10 mouse cellular contexts compared by ENCODE assay signal in the genomic region with DNA sequence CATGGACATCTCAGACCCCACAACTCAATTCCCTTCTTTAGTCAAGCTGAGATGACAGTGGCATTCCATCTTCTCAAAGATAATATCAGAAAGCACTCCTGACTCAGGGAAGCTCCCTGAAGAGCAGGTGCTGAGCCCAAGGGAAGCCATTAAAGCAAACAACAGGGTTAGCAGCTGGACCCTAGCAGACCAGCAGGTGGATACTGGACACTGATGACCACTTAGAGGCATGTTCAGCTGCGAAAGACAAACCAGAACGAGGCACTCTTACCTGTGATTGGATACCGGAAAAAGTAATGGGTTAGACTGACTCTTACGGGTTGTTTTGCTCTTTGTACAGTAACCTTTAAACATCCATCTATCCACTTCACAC. TPM values are rescaled to one million over a fixed set of nuclear protein-coding genes. Genes with fewer than 3 reads are reported as not detected.
DNase-seq lines count a peak whose midpoint lies in the region; ATAC-seq and TF ChIP-seq lines count a peak whose summit lies in the region.
"Had no signal": no experiment of that assay in that cellular context is flagged by ENCODE, and none has a peak within 500 bp of the region (broad histone marks: within the 10 kb centered on the region; RNA-seq: fewer than 3 reads in every experiment).

No protein-coding gene starts in this region.

- no peak overlapping the region for H3K4me3 ChIP-seq in liver, embryonic 13.5 days (replicated peaks)
- H3K4me3 ChIP-seq in hindbrain, embryonic 13.5 days: peak overlapping the region; percentile 46
- H3K4me3 ChIP-seq in neural tube, embryonic 13.5 days: peak overlapping the region; percentile 48
- H3K4me3 ChIP-seq in gastrocnemius, adult 2 months: no peak overlapping the region

- 0 out of 2 replicates have a peak overlapping the region, but pooled peaks have one; percentile 62 for H3K4me2 ChIP-seq in liver, embryonic 13.5 days
- H3K4me2 ChIP-seq in hindbrain, embryonic 13.5 days: peak overlapping the region; percentile 89
- H3K4me2 ChIP-seq in neural tube, embryonic 13.5 days: peak overlapping the region; percentile 85

- WGBS in liver, embryonic 13.5 days (ENCODE audit: insufficient replicate concordance): 53% methylated on average over 4 of the region's 4 CpGs
- WGBS in hindbrain, embryonic 13.5 days: 75% methylated on average over 4 of the region's 4 CpGs
- 77% methylated on average over 4 of the region's 4 CpGs for WGBS in neural tube, embryonic 13.5 days

- 0 out of 2 replicates have a peak, but pooled peaks cover 4% of the 10 kb centered on the region for H3K9me3 ChIP-seq in liver, embryonic 13.5 days (replicated peaks)
- no peaks in the 10 kb centered on the region for H3K9me3 ChIP-seq in hindbrain, embryonic 13.5 days
- no peaks in the 10 kb centered on the region for H3K9me3 ChIP-seq in neural tube, embryonic 13.5 days

- peak; percentile 2 for DNase-seq in embryo, embryonic 10.5 days (ENCODE audit: low spot score)
- no peak for DNase-seq in embryo, embryonic 11 days
- no peak for DNase-seq in liver, embryonic 13.5 days
- no peak for DNase-seq in liver
- DNase-seq in gastrocnemius, adult 2 months: no peak
- DNase-seq in gastrocnemius, postnatal 25 days: no peak
- DNase-seq: kidney, adult 9 months had no signal

- no peak for TF ChIP-seq CTCF in gastrocnemius, adult 2 months (IDR thresholded peaks at IDR 0.05)

- H3K27me3 ChIP-seq in liver, embryonic 13.5 days: peaks cover 15% of the 10 kb centered on the region
- H3K27me3 ChIP-seq in hindbrain, embryonic 13.5 days: peaks cover 8% of the 10 kb centered on the region
- peaks cover 12% of the 10 kb centered on the region for H3K27me3 ChIP-seq in neural tube, embryonic 13.5 days

- no peak overlapping the region for H3K27ac ChIP-seq in liver, embryonic 13.5 days
- no peak overlapping the region for H3K27ac ChIP-seq in hindbrain, embryonic 13.5 days
- no peak overlapping the region for H3K27ac ChIP-seq in neural tube, embryonic 13.5 days (replicated peaks)
- no peak overlapping the region for H3K27ac ChIP-seq in gastrocnemius, adult 2 months
- H3K27ac ChIP-seq: liver, embryonic 14.5 days had no signal

- H3K36me3 ChIP-seq in liver, embryonic 13.5 days: no peaks in the 10 kb centered on the region
- H3K36me3 ChIP-seq in hindbrain, embryonic 13.5 days: no peaks in the 10 kb centered on the region
- no peaks in the 10 kb centered on the region for H3K36me3 ChIP-seq in neural tube, embryonic 13.5 days

- intact Hi-C loops in gastrocnemius, adult 2 months (cut with DNase I): no loop called here

- ATAC-seq in liver, embryonic 13.5 days (ENCODE audit: low read depth): no peak
- ATAC-seq in hindbrain, embryonic 13.5 days (ENCODE audit: low FRiP score): no peak
- ATAC-seq in neural tube, embryonic 13.5 days (ENCODE audit: low read depth): no peak

- no peak overlapping the region for H3K9ac ChIP-seq in liver, embryonic 13.5 days
- H3K9ac ChIP-seq in hindbrain, embryonic 13.5 days: 0 out of 2 replicates have a peak overlapping the region, but pooled peaks have one; percentile 58
- peak overlapping the region; percentile 64; the same call in 1 of the 2 replicates for H3K9ac ChIP-seq in neural tube, embryonic 13.5 days
- H3K9ac ChIP-seq: liver, embryonic 14.5 days had no signal

- H3K4me1 ChIP-seq in liver, embryonic 13.5 days (replicated peaks): no peaks in the 10 kb centered on the region; the same call in 1 of the 2 replicates
- peaks cover 13% of the 10 kb centered on the region for H3K4me1 ChIP-seq in hindbrain, embryonic 13.5 days (replicated peaks)
- H3K4me1 ChIP-seq in neural tube, embryonic 13.5 days (replicated peaks): peaks cover 13% of the 10 kb centered on the region

RNA-seq across cellular contexts. Expression of a gene that starts 1.1 kb away (rescaled TPM):
- 1.6 and 1.8 TPM in 2 replicates for polyA plus RNA-seq in liver, embryonic 13.5 days (2015; fragmentation: Nextera tagmentation; extraction: Ambion mirVana)
- polyA plus RNA-seq in hindbrain, embryonic 13.5 days (2015; fragmentation: Nextera tagmentation; extraction: Ambion mirVana): 2.1 and 2.7 TPM in 2 replicates
- 2.4 and 2.5 TPM in 2 replicates for polyA plus RNA-seq in neural tube, embryonic 13.5 days (2015; fragmentation: Nextera tagmentation; extraction: Ambion mirVana)
- not detected for total RNA-seq in gastrocnemius, adult 2 months (2021)
- not detected for total RNA-seq in gastrocnemius, postnatal 25 days (2021)

Comparison
In these comparisons a context has a peak if more than half of its experiments do, and no peak if none do; other contexts are left out.
1. H3K4me3 ChIP-seq: peak in hindbrain, embryonic 13.5 days (single experiment) and neural tube, embryonic 13.5 days (single experiment); none in liver, embryonic 13.5 days (single experiment) and gastrocnemius, adult 2 months (single experiment).
2. Peak in every context shown above with its lines, with median percentiles within 50 percentile points of each other: H3K4me2 ChIP-seq.